Mouse (Mus musculus) erythroblast, adult 5-6 weeks (primary cell): ENCODE measurements around the gene Zswim5. TPM values are rescaled to one million over a fixed set of nuclear protein-coding genes. Genes with fewer than 3 reads are reported as not detected.
"Not testable (repeated sequence)": the region's sequence is repeated elsewhere in the genome, so short reads cannot be mapped to it uniquely, and the experiment has no call there.

Experiments used
- ATAC-seq: replicated peaks from 2 replicates; pipeline ENCODE4 v1.8.0; 2016; ENCODE audit warnings: moderate number of reproducible peaks, mild to moderate bottlenecking, moderate TSS enrichment, inconsistent platforms; ENCODE audit not compliant: poor library complexity, low FRiP score, severe bottlenecking
- total RNA-seq, 2 experiments: library from RNA; stranded (forward) in 1 of 2; stranded (reverse) in 1 of 2; fragments of 150-400 nt in 1 of 2; fragments of 200-764, 138-1000 nt in 1 of 2; gene quantifications; 2 replicates each; pipeline versions ENCODE4 v1.2.3 to v1.2.4; 2015 to 2017; ENCODE audit warnings: low replicate concordance in 2 of 2

Zswim5 gene
- total RNA-seq (2015; ENCODE audit: low replicate concordance) = not detected in 2 replicates
- total RNA-seq (2017; ENCODE audit: low replicate concordance) = 0.42 TPM in 1 of 2 replicates, not detected in the other

DNA sequence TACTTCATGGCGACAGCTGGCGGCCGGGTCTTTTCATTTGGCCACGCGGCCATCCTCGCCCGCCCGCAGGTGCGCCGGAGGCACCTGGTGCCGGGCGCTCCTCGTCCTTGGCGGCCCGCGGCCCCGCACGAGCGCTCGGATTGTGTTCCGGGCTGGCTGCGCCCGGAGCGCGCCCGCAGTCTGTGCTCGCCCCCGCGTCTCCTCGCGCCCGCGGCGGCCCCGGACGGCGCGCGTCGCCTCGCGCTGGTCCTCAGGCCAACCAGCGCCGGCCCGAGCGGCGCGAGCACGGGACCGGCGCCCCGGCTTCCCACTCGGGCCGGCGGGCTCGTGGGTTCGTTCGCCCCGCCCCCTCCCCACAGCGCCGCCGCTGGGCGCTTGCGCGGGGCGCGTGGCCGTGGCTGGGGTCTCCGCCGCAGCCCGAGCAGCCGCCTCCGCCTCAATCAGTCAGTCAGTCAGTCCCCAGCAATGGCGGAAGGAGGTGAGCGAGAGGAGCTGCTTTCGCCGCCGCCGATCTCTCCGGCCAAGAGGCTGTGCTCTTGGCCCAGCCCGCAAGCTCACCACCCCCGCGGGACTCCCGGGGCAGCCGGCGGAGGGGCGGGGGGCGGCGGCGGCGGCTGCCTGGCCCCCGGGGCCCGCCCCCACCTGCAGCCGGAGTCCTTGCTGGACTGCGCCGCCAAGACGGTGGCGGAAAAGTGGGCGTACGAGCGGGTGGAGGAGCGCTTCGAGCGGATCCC is at the start of gene Zswim5:
Gene Zswim5, plus strand, starts transcription at position 382 of the 734 bp plus-strand sequence.
- no peak for ATAC-seq

GRCm38 (mm10) chr4:116827819-116828218 is 49.4 kb upstream of the Zswim5 start:
- peak; percentile 78 for ATAC-seq

DNA sequence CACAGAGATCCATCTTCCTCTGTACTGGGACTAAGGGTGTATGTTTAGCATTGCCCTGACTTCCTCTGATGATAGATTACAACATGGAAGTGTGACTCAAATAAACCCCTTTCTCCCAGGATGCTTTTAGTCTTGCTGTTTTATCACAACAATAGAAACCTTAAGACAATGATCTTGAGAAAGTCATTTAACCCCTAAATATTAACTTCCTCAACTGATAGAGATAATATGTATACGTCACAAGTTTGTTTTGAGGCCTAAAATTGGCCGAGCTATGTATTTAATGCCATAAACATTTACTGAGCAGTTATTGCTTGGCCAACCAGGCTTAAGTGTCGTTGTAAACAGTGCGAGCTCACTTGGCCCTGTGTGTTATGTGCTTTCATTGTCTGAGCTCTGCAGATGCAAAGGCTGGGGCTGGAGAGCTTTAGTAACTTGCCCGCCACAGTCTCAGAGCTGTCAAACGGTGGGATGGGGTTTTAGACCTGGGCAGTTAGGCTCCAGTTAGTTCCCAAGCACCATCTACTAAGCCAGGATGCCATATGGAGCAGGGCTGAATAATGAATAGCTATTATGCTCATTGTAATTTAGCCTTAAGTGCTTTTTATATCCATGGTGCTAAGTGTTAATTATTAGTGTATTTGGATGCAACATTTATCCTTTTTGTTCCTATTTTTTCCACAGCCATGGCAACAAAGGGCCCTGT is 47.7 kb upstream of the Zswim5 start:
- ATAC-seq = no peak

- no peak for ATAC-seq
These were observed 47.2 kb upstream of the Zswim5 start for GRCm38 (mm10) chr4:116830070-116830368.

DNA sequence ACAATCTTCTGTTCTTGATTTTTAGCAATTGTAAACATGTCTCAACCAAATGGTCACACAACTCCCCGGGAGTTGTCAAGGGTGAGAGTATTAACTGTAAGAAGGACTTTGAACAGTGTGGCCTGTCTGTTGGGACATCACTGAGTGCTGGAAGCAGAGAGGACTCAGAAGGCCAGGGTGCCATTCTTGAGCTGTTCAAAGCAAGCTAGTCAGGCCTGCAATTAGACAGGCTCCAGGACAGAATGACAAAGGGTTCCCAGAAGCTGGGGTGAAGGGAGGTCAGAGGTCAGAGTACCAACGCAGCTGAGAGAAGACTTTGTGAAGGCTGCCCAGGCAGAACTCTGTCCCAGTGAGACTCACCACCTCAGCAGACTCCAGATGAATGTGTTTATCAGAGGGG is 38.2 kb upstream of the Zswim5 start:
- no peak for ATAC-seq

DNA sequence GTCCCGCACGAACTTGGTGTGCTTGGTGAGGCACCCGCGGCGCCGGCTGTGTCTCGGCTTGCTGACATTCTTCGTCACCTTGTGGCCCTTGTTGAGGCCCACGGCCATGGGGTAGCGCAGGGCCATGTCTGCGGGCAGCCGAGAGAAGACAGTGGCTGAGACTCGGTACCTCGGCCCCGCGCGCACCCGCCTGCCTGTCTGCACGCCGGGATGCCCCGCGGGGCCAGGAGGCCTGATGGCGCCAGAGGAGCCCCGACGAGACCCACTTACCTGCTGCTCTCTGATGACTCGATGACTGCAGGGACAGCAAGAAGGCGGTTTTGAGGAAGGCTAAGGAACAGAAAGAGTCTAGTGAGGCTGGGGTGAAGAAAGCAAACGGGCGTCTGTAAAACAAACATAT is 37.1 kb upstream of the Zswim5 start:
- ATAC-seq = not testable (repeated sequence)

GRCm38 (mm10) chr4:116840841-116841240 is 36.3 kb upstream of the Zswim5 start:
- no peak for ATAC-seq

DNA sequence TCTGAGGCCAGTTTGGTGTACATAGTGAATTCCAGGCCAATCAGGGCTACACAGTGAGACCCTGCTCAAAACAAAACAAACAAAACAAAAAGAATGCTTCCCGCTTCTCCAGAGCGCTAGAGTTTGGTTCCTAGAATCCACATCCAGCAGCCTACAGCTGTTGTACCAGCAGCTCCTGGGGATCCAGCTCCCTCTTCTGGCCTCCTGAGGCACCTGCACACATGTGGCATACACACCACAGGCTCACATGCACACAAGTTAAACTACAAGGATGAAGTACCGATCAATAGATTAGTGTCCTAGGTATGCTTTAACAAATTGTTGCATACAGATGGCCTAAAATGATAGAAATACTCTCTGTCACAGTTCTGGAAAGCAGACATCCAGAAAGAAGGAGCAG is 32.9 kb upstream of the Zswim5 start:
- ATAC-seq = no peak

GRCm38 (mm10) chr4:116849901-116850300 is 27.3 kb upstream of the Zswim5 start:
- no peak for ATAC-seq

DNA sequence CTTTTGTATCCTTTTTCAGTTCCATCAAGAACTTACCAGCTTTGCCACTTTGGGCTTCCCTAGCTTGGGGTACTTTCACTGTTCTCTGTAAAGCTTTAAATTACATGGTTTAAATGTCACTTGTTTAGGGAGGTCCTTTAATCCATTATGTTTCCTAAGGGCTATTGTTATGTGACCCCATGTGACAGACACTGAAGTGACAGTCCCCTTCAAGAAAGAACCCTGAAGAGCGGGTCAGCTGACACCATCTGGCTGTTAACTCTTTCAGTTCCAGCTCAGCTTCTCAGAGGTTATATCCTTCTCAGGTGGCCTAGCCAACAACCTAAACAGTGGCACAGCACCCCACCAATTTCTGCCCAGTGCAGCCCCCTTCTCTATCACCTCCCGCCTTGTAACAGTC is 22.9 kb upstream of the Zswim5 start:
- no peak for ATAC-seq

- ATAC-seq = no peak
These were observed 20.0 kb upstream of the Zswim5 start for GRCm38 (mm10) chr4:116857203-116857602.

DNA sequence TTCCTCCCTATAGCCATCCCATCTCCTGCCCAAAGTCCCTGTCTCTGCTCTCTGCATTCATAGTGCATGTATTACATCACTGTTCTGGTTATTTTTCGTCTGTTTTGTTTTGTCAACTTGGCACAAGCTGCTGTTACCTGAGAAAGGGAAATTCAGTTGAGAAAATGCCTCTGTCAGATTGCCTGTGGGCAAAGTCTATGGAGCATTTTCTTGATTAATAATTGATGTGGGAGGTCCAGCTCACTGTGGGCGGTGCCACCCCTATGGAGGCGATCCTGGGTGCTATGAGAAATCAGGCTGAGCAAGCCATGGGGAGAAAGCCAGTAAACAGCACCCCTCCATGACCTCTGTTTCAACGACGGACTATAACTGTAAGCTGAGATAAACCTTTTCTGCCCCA is 17.5 kb upstream of the Zswim5 start:
- no peak for ATAC-seq

GRCm38 (mm10) chr4:116862023-116862422 is 15.2 kb upstream of the Zswim5 start:
- no peak for ATAC-seq

DNA sequence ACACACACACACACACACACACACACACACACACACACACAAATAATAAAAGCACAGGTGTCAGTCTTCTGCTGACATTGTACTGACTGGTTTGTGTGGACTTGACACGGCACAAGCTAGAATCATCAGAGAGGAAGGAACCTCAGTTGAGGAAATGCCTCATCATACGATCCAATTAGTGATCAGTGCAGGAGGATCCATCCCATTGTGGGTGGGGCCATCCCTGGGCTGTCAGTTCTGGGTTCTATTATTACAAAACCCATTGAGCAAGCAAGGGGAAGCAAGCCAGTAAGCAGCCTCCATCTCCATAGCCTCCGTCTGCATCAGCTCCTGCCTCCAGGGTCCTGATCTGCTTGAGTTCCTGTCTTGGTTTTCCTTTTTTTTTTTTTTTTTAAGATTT is 7.3 kb upstream of the Zswim5 start:
- no peak for ATAC-seq

DNA sequence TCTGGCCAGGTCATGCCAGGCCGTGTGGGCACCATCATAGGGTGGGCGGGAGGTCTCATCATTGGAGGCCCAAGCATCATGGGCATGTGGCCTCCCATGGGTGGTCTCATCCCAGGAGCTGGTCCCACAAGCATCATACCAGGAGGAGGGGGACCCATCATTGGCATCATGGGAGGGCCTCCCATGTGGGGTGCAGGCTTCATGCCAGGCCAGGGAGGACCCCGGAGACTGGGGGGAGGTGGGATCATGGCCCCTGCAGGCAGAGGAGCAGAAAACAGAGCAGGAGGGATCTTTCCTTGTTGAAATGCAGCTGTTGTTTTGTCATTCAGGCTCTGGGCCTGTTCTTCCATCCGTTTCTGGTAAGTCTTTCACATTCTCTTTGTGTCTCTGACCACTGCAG is 2.6 kb upstream of the Zswim5 start:
- no peak for ATAC-seq

- no peak for ATAC-seq
These were observed 564 bp upstream of the Zswim5 start for GRCm38 (mm10) chr4:116876630-116876994.

DNA sequence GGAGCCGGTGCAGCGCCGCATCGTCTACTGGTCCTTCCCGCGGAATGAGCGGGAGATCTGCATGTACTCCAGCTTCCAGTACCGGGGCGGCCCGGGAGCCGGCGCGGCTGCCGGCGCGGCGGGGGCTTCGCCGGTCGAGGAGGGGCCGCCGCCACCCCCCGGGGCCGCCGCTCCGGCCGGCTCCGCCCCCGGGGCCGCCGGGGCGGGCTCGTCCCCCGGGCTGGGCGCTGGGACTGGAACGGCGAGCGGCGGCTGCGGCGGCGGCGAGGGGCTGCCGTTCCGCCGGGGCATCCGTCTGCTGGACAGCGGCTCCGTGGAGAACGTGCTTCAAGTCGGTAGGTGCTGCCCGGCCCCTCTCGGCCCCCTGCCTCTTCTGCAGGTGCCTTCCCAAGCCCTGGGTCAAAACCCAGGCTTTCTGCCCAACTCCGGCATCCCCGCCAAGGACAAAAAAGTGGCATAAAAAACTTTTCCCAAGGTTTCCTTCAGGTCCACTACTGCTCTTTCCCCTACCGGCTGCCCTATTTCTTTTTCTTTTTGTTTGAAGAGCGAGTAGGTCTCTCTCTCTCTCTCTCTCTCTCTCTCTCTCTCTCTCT is 649 bp downstream of the Zswim5 start:
- ATAC-seq = no peak

GRCm38 (mm10) chr4:116878491-116878890 is 1.3 kb downstream of the Zswim5 start:
- no peak for ATAC-seq

GRCm38 (mm10) chr4:116882679-116883078 is 5.5 kb downstream of the Zswim5 start:
- ATAC-seq = no peak

DNA sequence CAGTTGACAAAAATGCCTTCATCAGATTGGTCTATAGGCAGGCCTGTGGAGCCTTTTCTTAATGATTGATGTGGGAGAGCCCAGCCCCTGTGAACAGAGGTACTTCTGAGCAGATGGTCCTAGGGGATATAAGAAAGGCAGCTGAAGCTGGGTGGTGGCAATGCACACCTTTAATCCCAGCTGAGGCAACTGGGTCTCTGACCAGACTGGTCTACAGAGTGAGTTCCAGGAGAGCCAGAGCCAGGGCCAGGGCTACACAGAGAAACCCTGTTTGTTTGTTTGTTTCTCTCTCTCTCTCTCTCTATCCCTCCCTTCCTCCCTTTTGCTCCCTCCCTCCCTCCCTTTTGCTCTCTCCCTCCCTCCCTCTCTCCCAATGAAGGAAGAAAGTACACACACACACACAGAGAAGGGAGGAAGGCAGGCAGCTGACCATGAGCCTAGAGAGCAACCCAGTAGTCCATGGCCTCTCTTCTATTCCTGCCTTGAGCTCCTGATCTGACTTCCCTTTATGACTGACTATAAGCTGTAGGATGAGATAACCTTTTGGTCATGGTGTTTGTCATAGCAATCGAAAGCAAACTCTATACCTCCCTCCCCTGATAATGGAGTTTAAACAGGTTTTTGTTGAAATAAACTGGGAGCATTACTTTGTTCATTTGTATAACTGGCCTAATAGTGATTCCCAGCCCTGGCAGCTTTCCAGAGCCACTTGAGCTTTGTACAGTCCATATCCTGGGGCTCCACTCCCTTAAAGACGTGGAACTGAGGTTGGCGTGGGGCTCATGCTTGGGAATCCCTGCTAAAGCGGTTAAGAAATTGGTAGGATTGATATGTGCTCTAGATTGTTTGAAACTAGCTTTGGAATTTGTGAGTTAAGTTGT is 17.3 kb downstream of the Zswim5 start:
- no peak for ATAC-seq
